Mouse (Mus musculus) megakaryocyte, embryonic 14.5 days (primary cell): ENCODE results near the gene Tmem132c.

ENCODE experiments used
- FLI1 ChIP-seq: IDR thresholded peaks from 2 replicates; pipeline ENCODE4 v1.6.1; 2012; ENCODE audit warnings: low read length, inconsistent platforms, mixed read lengths
- GATA1 ChIP-seq: IDR thresholded peaks from 3 replicates; pipeline ENCODE4 v1.6.1; 2012; ENCODE audit warnings: mixed read lengths, low read length, inconsistent platforms, borderline replicate concordance

DNA sequence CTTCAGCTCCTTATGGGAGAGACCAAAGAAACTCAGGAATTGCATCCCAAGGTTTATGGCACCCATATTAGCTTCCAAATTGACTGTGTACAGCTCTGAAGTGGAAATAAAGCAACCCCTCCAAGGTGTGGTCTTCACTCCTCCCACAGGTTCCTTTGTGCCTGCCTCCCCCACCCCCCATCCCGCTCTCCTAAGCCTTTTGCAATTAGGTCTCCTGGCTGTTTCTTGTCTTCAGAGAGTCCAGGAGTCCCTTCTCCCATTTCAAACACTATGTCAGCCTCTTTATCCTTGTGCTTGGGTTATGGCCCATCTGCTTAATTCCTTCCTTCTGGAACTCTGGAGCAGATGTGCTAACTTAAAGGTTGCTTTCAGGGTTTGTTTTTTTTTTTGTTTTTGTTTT, 65.1 kb downstream of the Tmem132c start:
- TF ChIP-seq GATA1, result no peak
- TF ChIP-seq FLI1, result no peak
